Mouse (Mus musculus) hindbrain, embryonic 11.5 days (tissue): ENCODE results near the gene Fam217a. TPM values are rescaled to one million over a fixed set of nuclear protein-coding genes. Genes with fewer than 3 reads are reported as not detected.
"Not testable (repeated sequence)": the region's sequence is repeated elsewhere in the genome, so short reads cannot be mapped to it uniquely, and the experiment has no call there.

ENCODE experiments used
- ATAC-seq: fragments of 200-750 bp; cut with Nextera tagmentation; 2 replicates; pipeline ENCODE4 v1.8.0; 2017; ENCODE audit warnings: mild to moderate bottlenecking, moderate TSS enrichment, moderate library complexity; ENCODE audit not compliant: low FRiP score
- DNase-seq: peaks from one replicate; pipeline ENCODE4 v3.0.0-alpha.2; 2015; ENCODE audit warnings: low spot score
- H3K27ac ChIP-seq: fragments of 300-500 bp; sonication (generic); 2 replicates; pipeline ENCODE4 v1.5.1; 2014; ENCODE audit warnings: mild to moderate bottlenecking, low read depth, low read length
- H3K27me3 ChIP-seq: fragments of 300-500 bp; sonication (generic); 2 replicates; pipeline ENCODE4 v1.6.1; 2014; ENCODE audit warnings: mild to moderate bottlenecking, low read length, moderate library complexity, mixed read lengths; ENCODE audit not compliant: control insufficient read depth, insufficient read depth
- H3K36me3 ChIP-seq: fragments of 300-500 bp; sonication (generic); 2 replicates; pipeline ENCODE4 v1.6.1; 2014; ENCODE audit warnings: mild to moderate bottlenecking, low read length, moderate library complexity, mixed read lengths; ENCODE audit not compliant: control insufficient read depth, insufficient read depth
- H3K4me1 ChIP-seq: fragments of 300-500 bp; sonication (generic); replicated peaks from 2 replicates; pipeline ENCODE4 v1.6.1; 2014; ENCODE audit warnings: low read length, mixed read lengths; ENCODE audit not compliant: control insufficient read depth, insufficient read depth
- H3K4me2 ChIP-seq: fragments of 300-500 bp; sonication (generic); replicated peaks from 2 replicates; pipeline ENCODE4 v1.6.1; 2014; ENCODE audit warnings: mild to moderate bottlenecking, low read depth, low read length
- H3K4me3 ChIP-seq: fragments of 300-500 bp; sonication (generic); 2 replicates; pipeline ENCODE4 v1.5.1; 2014; ENCODE audit warnings: low read depth, low read length
- H3K9ac ChIP-seq: fragments of 300-500 bp; sonication (generic); 2 replicates; pipeline ENCODE4 v1.6.1; 2014; ENCODE audit warnings: low read depth, low read length
- H3K9me3 ChIP-seq: fragments of 300-500 bp; sonication (generic); 2 replicates; pipeline ENCODE4 v1.6.1; 2016; ENCODE audit warnings: low read length; ENCODE audit not compliant: control insufficient read depth
- WGBS: fragments of 180-500 bp; shearing (Covaris S2); extraction: QIAGEN DNeasy Blood & Tissue Kit; methylation state at CpG from one replicate; pipeline ENCODE4 v1.1.7; 2014; 5-methylcytosine and 5-hydroxymethylcytosine counted together
- polyA plus RNA-seq: library from polyadenylated mRNA; unstranded; fragments of >200 nt; fragmentation: Nextera tagmentation; extraction: Ambion mirVana; gene quantifications from 2 replicates; pipeline ENCODE4 v1.2.1, GENCODE M21; 2014

Gene Fam217a
- polyA plus RNA-seq, 1 experiment from 2014 or later = 2.1 TPM

DNA sequence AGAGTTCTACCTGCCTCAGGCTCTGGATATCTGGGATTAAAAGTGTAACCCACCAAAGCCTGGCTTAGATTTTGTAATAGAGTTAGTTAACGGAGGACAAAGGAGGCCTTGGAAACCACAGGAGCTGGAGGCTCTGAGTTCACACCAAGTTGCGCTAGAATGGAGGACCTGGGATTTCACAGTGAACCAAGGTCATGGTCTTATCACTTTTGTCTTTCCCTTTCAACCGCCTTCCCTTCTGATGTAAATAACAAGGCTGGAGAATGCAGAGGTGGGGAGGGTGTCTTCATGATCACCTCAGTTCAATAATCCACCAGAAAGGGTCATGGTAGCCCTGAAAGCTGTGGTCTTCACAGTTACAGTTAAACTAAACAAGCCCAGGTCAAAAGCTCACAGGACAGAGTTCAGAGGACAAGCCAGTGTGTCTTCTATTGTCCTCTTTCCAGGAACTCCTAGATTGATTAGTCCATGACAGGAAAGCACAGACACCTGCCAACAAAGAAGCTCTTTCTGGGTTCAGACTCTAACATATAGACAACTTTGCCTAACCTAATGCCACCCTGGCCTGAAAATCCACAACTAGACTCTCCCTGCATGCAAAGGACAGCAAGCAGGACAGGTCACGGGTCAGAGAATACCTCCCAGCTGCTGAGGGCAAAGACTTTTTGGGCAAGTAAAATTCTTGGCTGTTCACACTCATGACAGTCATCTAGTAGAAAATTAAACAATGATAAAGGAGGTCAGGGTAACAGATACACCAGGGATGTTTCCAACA is 37.1 kb upstream of the Fam217a start:
- peaks cover 2% of the 10 kb centered on the region for H3K27me3 ChIP-seq
- no peak for ATAC-seq
- no peaks in the 10 kb centered on the region for H3K36me3 ChIP-seq
- no peaks in the 10 kb centered on the region for H3K9me3 ChIP-seq
- no peak overlapping the region for H3K27ac ChIP-seq
- 87% methylated on average over 4 of the region's 4 CpGs for WGBS
- no peak for DNase-seq
- no peaks in the 10 kb centered on the region for H3K4me1 ChIP-seq
- H3K4me2 ChIP-seq = no peak overlapping the region
- no peak overlapping the region for H3K9ac ChIP-seq
- no peak overlapping the region for H3K4me3 ChIP-seq

- not testable (repeated sequence) for DNase-seq, ATAC-seq, H3K4me3 ChIP-seq, H3K4me2 ChIP-seq, H3K27me3 ChIP-seq, H3K27ac ChIP-seq, H3K36me3 ChIP-seq, H3K9ac ChIP-seq, H3K4me1 ChIP-seq, H3K9me3 ChIP-seq
- WGBS = 87% methylated on average over 3 of the region's 3 CpGs
These were observed 34.0 kb upstream of the Fam217a start for GRCm38 (mm10) chr13:34958158-34958557.

DNA sequence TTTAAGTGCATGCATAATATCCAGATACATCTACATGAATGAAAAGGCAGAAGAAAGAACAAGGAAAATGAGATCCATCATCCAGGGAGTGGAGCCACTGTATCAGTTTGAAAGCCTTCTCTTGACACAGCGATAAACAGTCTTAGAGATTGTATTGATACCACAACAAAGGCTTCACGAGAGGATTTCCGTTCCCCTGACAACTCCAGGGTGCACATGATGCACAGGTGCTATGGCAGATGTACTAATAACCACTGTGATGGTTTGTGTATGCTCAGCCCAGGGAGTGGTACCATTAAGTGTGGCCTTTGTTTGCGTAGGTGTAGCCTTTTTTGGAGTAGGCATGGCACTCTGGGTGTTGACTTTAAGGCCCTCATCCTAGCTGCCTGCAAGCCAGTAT is 32.8 kb upstream of the Fam217a start:
- H3K27me3 ChIP-seq = no peaks in the 10 kb centered on the region
- WGBS = 85% methylated on average over 4 of the region's 4 CpGs
- H3K4me2 ChIP-seq = no peak overlapping the region
- H3K36me3 ChIP-seq = no peaks in the 10 kb centered on the region
- H3K4me1 ChIP-seq = no peaks in the 10 kb centered on the region
- no peak for ATAC-seq
- no peak overlapping the region for H3K9ac ChIP-seq
- DNase-seq = no peak
- no peaks in the 10 kb centered on the region for H3K9me3 ChIP-seq
- no peak overlapping the region for H3K27ac ChIP-seq
- no peak overlapping the region for H3K4me3 ChIP-seq

DNA sequence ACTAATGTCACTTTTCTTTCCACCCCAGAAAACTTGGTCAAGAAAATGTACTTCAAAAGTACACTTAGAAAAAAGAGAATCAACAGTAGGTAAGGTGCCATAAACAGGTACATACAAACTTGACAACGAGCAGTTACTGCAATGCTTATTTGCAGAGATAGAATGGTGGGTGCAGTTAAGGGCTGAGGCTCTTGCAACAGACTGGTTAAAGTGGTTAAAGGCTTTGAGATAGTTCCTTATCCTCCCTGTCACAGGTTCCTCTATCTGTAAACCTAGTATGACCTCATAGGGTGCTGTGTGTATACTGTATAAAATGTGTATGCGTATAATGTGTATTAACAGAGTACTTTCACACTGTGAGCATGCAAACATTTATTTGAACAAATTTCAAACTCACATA is 27.3 kb upstream of the Fam217a start:
- H3K27ac ChIP-seq, ATAC-seq, H3K4me2 ChIP-seq, H3K9ac ChIP-seq, H3K27me3 ChIP-seq, H3K36me3 ChIP-seq, H3K4me3 ChIP-seq, H3K4me1 ChIP-seq, H3K9me3 ChIP-seq, DNase-seq: not testable (repeated sequence)
- WGBS = 93% methylated on average over 2 of the region's 2 CpGs

DNA sequence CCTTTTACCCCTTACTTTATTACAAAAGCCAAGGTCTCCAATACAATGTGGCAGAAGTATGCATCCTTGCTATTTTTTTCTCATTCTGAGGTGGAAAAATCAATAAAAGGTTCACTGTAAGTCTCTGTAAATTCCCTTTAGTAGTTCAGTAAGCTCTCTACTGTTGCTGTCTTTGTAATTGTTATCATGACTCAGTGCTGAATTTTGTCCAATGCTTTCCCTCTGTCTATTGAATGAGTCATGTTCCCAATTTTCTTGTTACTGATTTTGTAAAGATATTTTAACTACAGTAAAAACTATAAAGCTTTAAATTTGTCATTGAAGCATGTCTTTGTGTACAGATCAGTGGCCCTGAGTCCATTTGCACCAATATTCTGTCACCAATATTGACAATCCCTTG is 18.3 kb upstream of the Fam217a start:
- Histone ChIP-seq H3K9me3 (no peaks in the 10 kb centered on the region), H3K4me3 (no peak overlapping the region), H3K9ac (no peak overlapping the region), H3K27me3 (no peaks in the 10 kb centered on the region), H3K36me3 (no peaks in the 10 kb centered on the region), H3K4me1 (no peaks in the 10 kb centered on the region), H3K4me2 (no peak overlapping the region), H3K27ac (no peak overlapping the region)
- ATAC-seq = no peak
- DNase-seq = no peak

DNA sequence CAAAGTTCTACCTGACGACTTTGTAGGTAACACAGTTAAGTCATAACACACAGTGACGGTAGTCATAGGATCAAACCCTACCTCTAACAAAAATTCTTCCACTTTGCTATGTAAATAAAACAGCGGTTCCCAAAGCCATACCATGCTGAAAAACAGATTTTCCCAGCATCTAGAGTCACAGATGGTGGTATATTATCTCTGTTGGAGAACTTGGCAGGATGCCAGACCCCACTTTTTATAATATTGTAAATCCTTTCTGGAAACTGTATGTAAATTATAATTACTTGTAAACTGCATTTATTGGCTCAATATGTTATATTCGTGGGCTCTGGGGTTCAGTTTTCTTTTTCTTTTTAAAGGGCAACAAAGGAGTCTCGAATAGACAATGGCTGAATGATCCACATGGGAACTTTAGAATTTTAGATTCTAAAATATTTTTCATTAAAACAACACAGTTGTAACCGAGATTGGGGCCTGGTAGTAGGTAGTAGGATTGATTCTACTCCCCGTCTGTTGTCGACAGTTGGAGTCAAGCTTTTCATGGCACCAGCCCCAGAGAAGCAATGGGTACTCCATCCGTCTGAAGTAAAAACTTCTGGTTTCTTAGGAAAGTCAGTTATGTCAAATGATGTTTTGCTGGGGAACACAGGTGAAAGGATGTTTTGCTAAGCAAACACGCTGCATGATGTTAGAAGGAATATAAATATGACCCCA is 11.0 kb upstream of the Fam217a start:
- Histone ChIP-seq H3K36me3 (no peaks in the 10 kb centered on the region), H3K27me3 (no peaks in the 10 kb centered on the region), H3K4me1 (no peaks in the 10 kb centered on the region), H3K4me2 (no peak overlapping the region), H3K27ac (no peak overlapping the region), H3K9ac (no peak overlapping the region), H3K4me3 (no peak overlapping the region), H3K9me3 (no peaks in the 10 kb centered on the region)
- no peak for ATAC-seq
- WGBS = 83% methylated on average over 10 of the region's 10 CpGs
- no peak for DNase-seq

DNA sequence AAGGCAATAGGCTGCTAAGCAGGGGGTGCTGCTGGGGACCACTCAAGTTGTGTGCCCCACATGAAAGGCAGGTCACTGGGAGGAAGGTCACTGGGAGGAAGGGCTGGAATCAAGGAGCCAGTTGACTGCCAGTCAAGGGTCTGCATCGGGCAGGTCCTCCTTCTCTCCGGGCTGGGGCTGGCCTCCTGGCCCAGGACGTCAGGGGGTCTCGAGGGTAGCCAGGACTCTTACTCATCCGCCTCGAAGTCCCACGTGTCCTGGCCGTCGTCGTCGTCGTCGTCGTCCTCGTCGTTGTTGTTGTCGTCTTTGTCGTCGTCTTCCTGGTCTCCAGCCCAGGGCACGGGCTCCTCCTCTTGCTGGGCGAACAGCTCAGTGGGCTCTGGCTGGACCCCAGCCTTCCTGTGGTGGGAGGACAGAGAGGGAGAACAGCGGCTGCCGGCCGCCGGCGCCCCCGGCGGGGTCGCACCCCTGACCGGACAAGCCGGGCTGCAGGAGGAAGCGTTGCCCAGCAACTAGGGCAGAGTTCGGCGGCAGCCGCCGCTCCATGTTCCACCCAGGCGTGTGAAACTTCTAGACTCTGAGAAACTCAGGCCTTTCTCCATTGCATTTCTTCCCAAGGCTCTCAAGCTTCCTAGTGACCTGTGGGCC is 7.5 kb downstream of the Fam217a start:
- Histone ChIP-seq H3K4me3 (peak overlapping the region; percentile 8; the same call in 1 of the 2 replicates), H3K9me3 (no peaks in the 10 kb centered on the region), H3K9ac (no peak overlapping the region), H3K27ac (no peak overlapping the region), H3K4me2 (peak overlapping the region; percentile 49), H3K4me1 (peaks cover 2% of the 10 kb centered on the region; the same call in 1 of the 2 replicates), H3K36me3 (no peaks in the 10 kb centered on the region), H3K27me3 (no peaks in the 10 kb centered on the region)
- DNase-seq = peak; percentile 39
- ATAC-seq = peak; percentile 30; the same call in 1 of the 2 replicates
- 18% methylated on average over 36 of the region's 37 CpGs for WGBS

DNA sequence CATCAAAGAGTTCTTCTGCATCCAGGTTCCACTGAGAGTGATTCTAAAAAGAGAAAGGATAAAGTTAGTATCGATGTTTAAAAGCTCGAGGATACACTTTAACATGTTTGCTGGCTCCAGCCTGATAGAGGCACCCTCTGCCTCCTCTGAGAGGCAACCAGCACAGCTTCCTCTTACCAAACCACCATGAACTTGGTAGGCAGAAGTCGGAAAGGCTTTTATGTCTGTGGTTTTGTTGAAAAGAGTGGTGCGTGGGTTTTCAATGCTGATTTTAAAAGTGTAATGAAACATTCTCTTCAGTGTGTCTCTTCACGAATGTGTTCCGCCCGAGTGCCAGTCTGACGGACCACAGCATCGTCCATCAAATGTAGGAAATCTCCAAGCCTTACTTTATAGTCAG is 9.5 kb downstream of the Fam217a start:
- Histone ChIP-seq H3K4me1 (peaks cover 2% of the 10 kb centered on the region; the same call in 1 of the 2 replicates), H3K9me3 (no peaks in the 10 kb centered on the region), H3K4me2 (no peak overlapping the region), H3K27me3 (no peaks in the 10 kb centered on the region), H3K27ac (no peak overlapping the region), H3K36me3 (no peaks in the 10 kb centered on the region), H3K4me3 (no peak overlapping the region), H3K9ac (no peak overlapping the region)
- 84% methylated on average over 9 of the region's 9 CpGs for WGBS
- ATAC-seq (no peak), DNase-seq (no peak)
